Mouse (Mus musculus): Measurements from ENCODE around the gene Acer3.

The Acer3 gene

GRCm38 (mm10) chr7:98321083-98321482, at the start of gene Acer3:
Gene Acer3, minus strand, starts transcription at chr7:98321208.
- peak; percentile 93 for DNase-seq

- no peak for DNase-seq
These were observed 48.9 kb upstream of the Acer3 start for GRCm38 (mm10) chr7:98369762-98370369.

GRCm38 (mm10) chr7:98361662-98362061, 40.7 kb upstream of the Acer3 start:
- no peak for DNase-seq

GRCm38 (mm10) chr7:98361063-98361652, 40.1 kb upstream of the Acer3 start, which contains the start of gene Tsku:
Gene Tsku, minus strand, starts transcription at chr7:98361328.
- DNase-seq: peak; percentile 99

- DNase-seq: no peak
These were observed 39.6 kb upstream of the Acer3 start for GRCm38 (mm10) chr7:98360621-98360990.

GRCm38 (mm10) chr7:98359951-98360620, 39.1 kb upstream of the Acer3 start:
- peak; percentile 96 for DNase-seq

- no peak for DNase-seq
These were observed 37.0 kb upstream of the Acer3 start for GRCm38 (mm10) chr7:98358016-98358415.

GRCm38 (mm10) chr7:98357324-98357723, 36.3 kb upstream of the Acer3 start:
- no peak for DNase-seq

GRCm38 (mm10) chr7:98354921-98355310, 33.9 kb upstream of the Acer3 start:
- DNase-seq: no peak

GRCm38 (mm10) chr7:98354160-98354920, 33.3 kb upstream of the Acer3 start:
- no peak for DNase-seq

- DNase-seq: no peak
These were observed 32.6 kb upstream of the Acer3 start for GRCm38 (mm10) chr7:98353616-98354015.

- no peak for DNase-seq
These were observed 30.5 kb upstream of the Acer3 start for GRCm38 (mm10) chr7:98351523-98351922.

- no peak for DNase-seq
These were observed 28.8 kb upstream of the Acer3 start for GRCm38 (mm10) chr7:98349821-98350220.

- DNase-seq: peak; percentile 95
These were observed 28.1 kb upstream of the Acer3 start for GRCm38 (mm10) chr7:98349096-98349495.

GRCm38 (mm10) chr7:98348043-98348442, 27.0 kb upstream of the Acer3 start:
- no peak for DNase-seq

- DNase-seq: no peak
These were observed 26.5 kb upstream of the Acer3 start for GRCm38 (mm10) chr7:98347471-98347870.

GRCm38 (mm10) chr7:98345036-98345435, 24.0 kb upstream of the Acer3 start:
- no peak for DNase-seq

- no peak for DNase-seq
These were observed 23.4 kb upstream of the Acer3 start for GRCm38 (mm10) chr7:98344361-98344760.

- DNase-seq: no peak
These were observed 21.2 kb upstream of the Acer3 start for GRCm38 (mm10) chr7:98342249-98342648.

- peak; percentile 98 for DNase-seq
These were observed 20.5 kb upstream of the Acer3 start for GRCm38 (mm10) chr7:98341475-98341874.

GRCm38 (mm10) chr7:98340343-98340742, 19.3 kb upstream of the Acer3 start:
- no peak for DNase-seq

- DNase-seq: peak; percentile 91
These were observed 13.0 kb upstream of the Acer3 start for GRCm38 (mm10) chr7:98333987-98334386.

GRCm38 (mm10) chr7:98333507-98333906, 12.5 kb upstream of the Acer3 start:
- no peak for DNase-seq

All from heart, adult 11 months (tissue).